Mouse (Mus musculus): ENCODE results near the gene Hist1h1b.
"Not testable (repeated sequence)": the region's sequence is repeated elsewhere in the genome, so short reads cannot be mapped to it uniquely, and the experiment has no call there.

Hist1h1b gene

DNA sequence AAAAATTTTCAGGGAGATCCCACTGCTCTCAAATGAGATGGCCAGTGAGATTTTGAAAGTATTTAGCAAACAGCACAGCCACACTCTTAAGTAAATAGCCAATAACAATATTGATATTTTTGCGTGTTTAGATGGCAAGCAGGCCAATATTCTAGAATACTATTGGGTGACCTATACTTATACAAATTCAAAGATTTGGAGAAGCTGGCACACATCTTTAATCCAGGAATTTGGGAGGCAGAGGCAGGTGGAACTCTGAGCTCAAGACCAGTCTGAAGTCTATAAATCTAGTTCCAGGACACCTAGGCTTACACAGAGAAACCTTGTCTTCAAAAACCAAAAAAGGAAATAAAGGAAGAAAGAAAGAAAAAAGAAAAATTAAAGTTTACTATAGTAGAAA lies 1.2 kb upstream of the Hist1h1b start:
- DNase-seq = no peak

DNA sequence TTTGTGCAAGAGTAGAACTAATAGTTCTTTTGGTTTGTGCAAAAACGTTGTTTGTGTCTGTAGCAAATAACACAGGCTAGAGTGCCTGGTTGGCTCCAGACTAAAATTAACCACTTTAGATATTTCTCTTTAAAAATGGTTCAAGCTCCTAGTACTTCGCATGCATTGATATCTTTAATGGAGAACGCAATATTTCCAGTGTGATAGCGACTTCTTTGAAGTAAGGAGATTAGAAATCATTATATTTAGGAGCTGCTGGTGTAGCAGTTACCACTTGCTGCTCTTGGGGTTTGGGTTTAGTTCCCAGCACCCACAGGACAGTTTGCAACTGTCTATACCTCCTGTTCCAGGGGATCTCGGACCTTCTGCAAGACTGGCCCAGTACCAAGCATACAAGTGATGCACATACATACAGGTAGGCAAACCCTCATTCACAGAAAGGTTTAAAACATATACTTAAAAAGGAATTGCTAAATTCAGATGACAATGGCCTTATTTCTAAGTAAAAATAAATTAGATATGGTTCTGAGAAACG lies 663 bp upstream of the Hist1h1b start:
- DNase-seq = no peak

DNA sequence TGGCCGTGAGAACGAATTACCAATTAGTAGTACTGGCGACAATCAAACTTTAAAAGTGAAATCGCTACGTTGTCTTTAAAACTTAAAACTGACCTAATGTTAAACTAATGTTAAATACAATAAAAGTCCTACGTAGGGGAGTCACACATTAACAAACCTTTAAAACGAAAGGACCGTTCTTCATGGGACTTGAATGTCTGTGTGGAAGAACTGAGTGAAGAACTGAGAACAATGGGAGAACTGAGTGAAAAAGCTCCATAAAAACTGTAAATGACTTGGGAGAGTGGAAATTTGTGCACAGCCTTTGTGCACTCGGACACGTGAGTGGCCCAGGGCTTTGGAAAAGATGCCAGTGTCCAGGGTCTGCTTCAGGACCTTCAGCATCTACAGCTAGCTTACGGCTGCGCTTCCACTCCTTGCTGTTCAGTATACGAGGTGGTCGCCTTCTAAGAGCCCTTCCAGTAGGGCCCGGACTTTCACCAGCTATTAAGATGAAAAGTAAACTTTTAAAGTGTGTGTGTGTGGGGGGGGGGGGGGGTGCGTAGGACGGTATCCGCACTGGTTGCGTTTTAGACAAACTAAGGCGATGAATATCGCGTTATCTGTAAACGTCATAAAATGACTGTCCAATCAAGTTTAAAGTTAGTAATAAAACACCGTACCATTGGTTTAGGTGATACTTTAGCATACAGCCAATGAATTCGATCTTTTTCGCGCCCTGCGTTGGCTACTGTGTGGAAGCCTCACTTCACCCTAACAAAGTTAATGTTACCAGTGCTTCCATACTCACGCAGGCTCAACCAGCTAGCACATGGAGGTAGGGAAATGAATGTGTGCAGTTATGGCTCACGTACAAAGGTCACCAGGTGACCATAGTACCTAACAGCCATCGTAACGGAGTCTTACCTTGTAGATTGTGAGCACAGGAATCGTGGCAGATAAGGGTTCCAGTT lies 1.3 kb downstream of the Hist1h1b start:
- DNase-seq = peak; percentile 29 to 53

DNA sequence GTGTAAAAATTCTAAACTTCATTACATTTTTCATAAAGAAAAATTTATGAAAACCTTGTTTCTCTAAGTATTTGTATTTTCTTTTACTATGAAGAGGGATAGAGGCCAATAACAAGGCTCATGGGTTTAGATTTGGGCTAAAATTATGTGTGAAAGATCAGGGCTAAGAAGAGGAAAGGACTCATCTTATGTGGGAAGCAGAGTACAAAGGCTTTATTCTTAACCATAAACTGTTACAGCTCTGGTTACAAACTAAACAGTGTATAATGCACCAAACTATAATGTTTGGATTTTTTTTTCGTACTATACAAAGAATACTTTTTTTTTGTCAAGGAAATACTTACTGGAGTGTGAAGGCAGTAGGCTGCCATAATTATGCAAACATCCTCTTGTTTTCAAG lies 24.7 kb downstream of the Hist1h1b start:
- no peak for DNase-seq

DNA sequence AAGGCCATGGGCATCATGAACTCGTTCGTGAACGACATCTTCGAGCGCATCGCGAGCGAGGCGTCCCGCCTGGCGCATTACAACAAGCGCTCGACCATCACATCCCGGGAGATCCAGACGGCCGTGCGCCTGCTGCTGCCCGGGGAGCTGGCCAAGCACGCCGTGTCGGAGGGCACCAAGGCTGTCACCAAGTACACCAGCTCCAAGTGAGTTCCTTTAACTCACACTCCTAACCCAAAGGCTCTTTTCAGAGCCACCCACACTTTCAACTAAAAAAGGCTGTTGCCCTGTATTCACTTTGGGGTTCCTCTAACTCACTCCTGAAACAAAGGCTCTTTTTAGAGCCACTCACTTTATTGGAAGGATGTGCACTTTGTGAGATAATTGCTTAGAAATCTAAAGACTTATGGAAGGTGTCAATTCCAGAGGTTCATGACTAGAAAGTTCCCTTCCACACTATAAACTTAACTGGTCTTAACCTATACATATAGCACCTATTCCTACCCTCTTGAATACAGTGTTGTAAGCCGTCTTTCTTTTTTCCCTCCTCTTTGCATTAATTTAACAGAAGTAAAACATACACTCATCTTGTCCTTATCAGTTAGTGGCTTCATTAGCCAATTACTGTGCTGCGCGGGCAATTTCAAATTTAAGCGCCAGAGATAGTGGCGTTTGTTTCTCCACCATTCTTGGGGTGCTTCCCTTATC lies 26.0 kb downstream of the Hist1h1b start:
- DNase-seq = not testable (repeated sequence)

DNA sequence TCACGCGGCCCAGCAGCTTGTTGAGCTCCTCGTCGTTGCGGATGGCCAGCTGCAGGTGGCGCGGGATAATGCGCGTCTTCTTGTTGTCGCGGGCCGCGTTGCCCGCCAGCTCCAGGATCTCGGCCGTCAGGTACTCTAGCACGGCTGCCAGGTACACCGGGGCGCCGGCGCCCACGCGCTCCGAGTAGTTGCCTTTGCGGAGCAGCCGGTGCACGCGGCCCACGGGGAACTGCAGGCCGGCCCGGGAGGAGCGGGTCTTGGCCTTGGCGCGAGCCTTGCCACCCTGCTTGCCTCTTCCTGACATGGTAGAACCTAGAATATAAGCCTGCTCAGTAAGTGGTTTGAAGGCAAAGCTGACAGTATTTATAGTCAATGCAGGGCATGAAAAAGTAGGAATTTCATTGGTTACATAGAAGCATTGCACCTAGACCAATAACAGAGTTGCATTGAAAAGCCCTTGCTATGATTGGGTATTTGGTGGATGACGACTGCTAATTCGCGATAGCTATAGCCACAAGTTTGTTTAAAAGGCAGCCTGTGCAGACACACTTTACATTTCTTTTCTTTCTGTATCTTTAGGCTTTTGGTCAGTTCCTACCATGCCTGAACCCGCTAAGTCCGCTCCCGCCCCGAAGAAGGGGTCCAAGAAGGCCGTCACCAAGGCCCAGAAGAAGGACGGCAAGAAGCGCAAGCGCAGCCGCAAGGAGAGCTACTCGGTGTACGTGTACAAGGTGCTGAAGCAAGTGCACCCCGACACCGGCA lies 26.7 kb downstream of the Hist1h1b start, which contains the start of the genes Hist1h2ak and Hist1h2bn:
Gene Hist1h2ak, minus strand, starts transcription at position 304 of the 762 bp plus-strand sequence.
Gene Hist1h2bn, plus strand, starts transcription at position 600 of the 762 bp plus-strand sequence.
- peak; percentile 18 to 59 for DNase-seq

DNA sequence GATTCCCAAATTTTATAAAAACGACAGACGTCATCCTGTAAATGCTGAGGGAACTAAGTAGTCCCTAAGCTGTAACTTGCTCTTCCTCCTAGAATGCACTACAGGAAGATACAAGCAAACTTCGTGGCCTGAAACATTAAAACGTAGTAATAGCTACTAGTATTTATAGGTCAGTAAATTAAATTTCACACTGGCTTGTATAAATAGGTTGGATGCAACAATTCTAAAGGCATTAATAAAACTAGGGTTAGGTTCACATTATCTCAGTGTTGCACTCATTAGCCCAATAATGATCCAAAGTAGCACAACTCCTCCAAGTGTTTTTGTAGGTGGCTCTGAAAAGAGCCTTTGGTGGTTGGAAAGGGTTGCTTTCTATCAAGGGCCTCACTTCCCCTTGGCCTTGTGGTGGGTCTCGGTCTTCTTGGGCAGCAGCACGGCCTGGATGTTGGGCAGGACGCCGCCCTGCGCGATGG lies 27.3 kb downstream of the Hist1h1b start:
- no peak for DNase-seq

DNA sequence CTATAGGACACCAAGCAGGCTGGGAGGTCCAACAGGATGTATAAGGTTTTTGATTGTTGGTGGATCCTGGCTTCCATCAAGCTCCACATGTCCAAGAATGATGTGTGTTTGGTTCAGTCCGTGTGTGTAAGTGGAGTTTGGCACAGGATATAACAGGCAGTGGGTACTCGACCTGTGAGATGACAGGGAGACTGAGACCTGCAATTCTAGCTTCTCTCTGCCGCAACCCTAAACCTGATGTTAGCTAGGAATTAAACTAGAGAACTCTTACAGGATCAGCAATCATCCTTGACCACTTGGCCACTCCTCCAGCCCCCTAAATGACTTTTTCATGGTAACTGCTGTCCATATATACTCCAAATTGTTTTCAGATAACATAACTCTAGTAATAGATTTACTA lies 28.1 kb downstream of the Hist1h1b start:
- no peak for DNase-seq

DNA sequence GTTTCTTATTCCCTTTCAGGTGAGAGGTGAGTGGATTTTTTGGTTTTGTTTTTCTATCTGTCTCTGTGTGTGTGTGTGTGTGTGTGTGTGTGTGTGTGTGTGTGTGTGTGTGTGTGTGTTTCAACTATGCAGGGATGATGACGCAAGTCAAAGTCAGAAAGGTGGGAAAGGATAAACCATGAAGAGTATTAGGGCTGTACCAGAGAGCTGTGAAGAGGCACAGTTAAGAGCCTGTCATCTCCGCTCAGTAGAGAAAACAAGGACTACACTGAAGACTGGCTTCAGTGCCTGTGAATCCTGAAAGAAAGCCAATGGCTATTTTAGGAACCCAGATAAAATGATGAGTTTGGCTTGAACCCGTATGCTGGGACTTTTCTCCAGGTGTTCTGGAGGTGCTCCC lies 28.6 kb downstream of the Hist1h1b start:
- no peak for DNase-seq

DNA sequence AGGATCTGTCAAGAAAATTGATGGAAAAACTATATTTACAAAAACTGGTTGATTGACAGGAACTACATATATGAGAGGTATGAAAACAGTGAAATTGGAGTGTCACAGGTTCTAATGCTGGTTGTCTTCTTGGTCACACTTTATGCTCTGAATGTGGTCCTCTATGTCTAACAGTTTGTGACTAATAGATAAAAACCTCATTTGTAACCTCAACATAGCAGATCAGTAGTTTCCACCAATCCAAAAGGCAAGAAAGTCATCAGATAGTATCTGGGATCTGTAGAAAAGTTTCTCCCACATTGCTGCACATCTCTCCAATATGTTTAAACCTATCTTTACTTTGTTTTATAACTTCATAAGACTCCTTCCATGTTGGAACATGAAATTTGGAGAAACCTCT lies 29.0 kb downstream of the Hist1h1b start:
- no peak for DNase-seq

DNA sequence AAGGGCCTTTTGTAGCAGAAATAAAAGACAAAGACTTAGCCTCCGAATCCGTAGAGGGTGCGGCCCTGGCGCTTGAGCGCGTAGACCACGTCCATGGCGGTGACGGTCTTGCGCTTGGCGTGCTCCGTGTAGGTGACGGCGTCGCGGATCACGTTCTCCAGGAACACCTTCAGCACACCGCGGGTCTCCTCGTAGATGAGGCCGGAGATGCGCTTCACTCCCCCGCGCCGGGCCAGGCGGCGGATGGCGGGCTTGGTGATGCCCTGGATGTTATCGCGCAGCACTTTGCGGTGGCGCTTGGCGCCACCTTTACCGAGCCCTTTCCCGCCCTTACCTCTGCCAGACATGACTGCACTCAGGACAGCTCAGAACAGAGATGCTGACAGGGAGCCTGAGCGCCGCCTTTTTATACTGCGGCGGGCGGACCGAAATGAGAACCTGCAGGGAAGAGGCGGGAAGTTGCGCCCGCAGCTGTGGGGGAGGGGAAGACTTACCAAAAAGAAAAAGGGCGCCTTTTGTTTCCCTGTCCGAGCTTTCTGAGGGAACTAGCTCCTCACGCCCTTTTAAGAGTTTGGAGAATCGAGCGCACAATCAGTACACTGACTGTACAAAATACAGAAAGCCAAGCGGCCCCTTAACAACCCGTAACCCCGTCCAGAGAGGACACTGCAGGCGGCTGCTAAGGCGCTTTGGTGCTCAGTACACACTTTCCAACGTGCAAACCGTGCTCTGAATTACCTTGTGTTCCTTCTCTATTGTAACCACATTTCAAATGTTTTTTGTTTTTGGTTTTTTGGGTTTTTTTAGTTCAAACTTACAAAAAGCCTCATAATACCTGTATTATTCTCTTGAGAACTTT lies 30.0 kb downstream of the Hist1h1b start, which contains the start of gene Hist1h4k:
Gene Hist1h4k, minus strand, starts transcription at position 347 of the 859 bp plus-strand sequence.
- peak; percentile 78 to 84 for DNase-seq

DNA sequence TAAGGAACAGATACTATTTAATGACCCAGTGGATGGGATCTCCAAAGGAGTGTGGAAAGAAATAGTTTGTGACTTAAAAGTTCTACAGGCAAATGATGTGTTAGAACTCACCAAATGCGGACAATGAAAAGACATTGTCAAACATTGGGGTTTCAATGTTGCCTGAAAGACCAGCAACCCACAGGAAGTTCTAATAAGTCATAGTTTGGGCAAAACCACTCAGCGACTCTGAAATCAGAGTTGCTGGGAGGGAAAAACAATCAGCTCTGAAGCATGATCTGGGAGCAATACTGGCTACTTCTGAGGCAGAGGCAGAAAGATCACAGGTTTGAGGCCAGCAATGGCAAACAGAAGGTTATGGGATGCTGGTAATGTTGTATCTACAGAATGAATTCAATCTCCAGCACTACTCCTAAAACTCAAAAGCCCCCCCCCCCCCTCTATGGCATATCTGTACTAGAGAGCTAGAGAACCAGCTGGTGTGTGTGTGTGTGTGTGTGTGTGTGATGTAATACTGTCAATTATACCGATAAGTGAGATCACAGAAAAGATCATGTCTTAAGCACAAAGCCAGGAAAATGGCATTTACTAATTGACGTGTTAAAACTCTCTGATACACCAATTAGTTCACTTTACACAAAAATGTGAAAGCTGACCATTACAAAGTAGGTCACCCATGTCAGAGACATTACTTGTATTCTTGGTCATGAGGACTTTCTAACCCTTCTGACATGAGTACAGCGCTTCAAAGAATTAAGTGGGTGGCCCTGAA lies 30.9 kb downstream of the Hist1h1b start:
- no peak for DNase-seq

DNA sequence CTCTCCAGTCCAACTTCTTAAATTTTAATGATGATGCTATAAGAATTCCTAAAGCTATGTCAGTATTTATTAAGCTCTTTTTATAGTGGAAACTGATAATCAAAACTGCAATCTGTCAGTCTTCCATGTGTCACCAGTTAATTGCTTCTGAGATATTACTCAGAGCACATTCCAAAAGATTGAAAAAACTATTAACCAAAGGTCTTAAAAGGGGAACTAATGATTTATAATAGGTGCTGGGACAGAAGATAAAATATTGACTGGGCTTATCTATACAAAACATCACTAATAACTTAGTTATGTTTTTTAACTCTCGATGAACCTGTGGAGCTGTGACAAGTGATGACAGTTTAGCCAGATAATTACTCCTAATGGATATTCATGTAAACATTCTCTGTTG lies 35.4 kb downstream of the Hist1h1b start:
- DNase-seq = no peak

DNA sequence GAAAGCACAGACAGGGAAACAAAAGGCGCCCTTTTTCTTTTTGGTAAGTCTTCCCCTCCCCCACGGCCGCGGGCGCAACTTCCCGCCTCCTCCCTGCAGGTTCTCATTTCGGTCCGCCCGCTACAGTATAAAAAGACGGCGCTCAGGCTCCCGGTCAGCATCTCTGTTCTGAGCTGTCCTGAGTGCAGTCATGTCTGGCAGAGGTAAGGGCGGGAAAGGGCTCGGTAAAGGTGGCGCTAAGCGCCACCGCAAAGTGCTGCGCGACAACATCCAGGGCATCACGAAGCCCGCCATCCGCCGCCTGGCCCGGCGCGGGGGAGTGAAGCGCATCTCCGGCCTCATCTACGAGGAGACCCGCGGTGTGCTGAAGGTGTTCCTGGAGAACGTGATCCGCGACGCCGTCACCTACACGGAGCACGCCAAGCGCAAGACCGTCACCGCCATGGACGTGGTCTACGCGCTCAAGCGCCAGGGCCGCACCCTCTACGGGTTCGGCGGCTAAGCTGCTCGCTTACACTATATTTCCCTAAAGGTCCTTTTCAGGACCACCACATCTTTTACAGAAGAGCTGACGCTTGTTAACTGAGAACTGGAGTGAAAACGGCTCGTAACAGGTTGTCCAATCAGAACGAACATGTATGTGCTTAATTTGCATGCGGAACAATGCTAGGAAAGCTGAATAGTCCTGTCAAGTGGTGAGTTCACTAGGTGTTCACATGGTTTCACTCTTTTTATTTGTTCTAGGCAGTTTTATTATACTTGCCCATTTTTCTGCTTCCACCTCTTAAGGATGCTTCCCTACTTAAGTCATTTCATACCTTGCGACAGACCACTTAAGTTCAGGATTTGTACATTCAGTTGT lies 45.3 kb downstream of the Hist1h1b start, which contains the start of gene Hist1h4j:
Gene Hist1h4j, plus strand, starts transcription at position 159 of the 862 bp plus-strand sequence.
- DNase-seq = peak; percentile 50 to 57

DNA sequence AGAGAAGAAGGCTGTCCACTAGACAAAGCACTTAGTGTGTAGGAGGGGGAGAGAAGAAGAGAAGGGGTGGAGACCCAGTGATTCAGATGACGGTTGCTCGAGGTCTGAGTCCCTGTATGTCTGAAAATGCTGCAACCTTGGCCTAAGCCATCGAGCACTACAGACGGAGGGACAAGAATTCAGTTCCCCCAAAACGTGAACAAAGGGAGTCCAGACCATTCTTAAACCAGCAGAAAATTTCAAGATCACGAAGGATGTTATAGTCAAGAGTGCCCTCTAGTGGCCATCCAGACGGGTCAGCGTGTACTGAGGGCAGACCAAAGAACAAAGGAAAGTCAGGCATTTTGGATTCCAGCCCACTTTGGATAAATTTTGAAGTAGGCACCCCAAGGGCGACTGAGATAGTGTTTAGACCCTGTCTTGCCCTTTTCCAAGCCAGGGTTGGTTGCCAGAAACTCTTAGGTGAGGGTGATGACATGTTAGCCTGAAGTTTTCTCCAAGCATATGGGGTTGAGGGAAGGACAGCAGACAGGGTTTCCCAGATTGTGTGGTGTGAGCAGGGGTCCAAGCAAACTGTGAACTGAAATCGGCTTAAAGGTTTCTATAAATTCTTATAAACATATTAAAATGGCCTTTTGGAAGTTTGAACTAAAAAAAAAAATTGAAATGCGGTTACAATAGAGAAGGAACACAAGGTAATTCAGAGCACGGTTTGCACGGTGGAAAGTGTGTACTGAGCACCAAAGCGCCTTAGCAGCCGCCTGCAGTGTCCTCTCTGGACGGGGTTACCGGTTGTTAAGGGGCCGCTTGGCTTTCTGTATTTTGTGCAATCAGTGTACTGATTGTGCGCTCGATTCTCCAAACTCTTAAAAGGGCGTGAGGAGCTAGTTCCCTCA lies 46.2 kb downstream of the Hist1h1b start:
- DNase-seq = peak; percentile 62 to 82

DNA sequence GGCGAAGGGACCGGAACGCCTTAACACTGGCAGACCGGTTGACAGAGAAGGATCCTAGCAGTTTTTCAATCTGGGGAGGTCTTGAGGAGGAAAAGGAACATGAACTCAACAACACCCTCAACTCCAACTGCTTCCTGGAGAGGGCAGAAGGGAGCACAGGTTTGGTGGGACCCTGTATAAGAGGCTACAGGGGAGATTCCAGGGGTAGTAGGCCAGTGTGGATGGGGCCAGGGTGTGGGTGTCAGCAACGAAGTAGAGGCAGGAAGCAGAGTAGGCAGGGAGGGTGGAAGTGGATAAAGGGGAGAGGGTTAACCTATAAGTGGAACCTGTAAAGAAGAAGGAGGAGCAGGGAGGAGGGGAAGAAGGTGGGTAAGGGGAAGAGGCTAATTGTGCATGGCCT lies 47.0 kb downstream of the Hist1h1b start:
- DNase-seq = no peak

All from lung, adult 18-20 months (tissue).